Mouse (Mus musculus): ENCODE measurements at regions not wholly inside any gene's neighbourhood (a gene's known extent, or its start where the extent isn't known, plus 50 kb on each side); places are given as distances from the start of the nearest gene placed in this dataset.

- no peak for DNase-seq (ENCODE audit: low spot score in 2 of 2)
These were observed 323.5 kb downstream of the Ppp3ca start for GRCm38 (mm10) chr3:136993473-136993872.

GRCm38 (mm10) chr3:136994361-136995083 lies 324.6 kb downstream of the Ppp3ca start:
- peak in 1 of 2 experiments; percentile 60 for DNase-seq (ENCODE audit: low spot score in 2 of 2)

- DNase-seq (ENCODE audit: low spot score in 2 of 2): no peak
These were observed 325.8 kb downstream of the Ppp3ca start for GRCm38 (mm10) chr3:136995611-136996335.

GRCm38 (mm10) chr3:136996381-136996895 lies 326.5 kb downstream of the Ppp3ca start:
- peak in 1 of 2 experiments; percentile 43 for DNase-seq (ENCODE audit: low spot score in 2 of 2)

GRCm38 (mm10) chr3:137011551-137011950 lies 329.3 kb upstream of the Emcn start:
- no peak for DNase-seq (ENCODE audit: low spot score in 2 of 2)

- no peak for DNase-seq (ENCODE audit: low spot score in 2 of 2)
These were observed 326.2 kb upstream of the Emcn start for GRCm38 (mm10) chr3:137014686-137015085.

- DNase-seq (ENCODE audit: low spot score in 2 of 2): peak in 1 of 2 experiments; percentile 62
These were observed 325.7 kb upstream of the Emcn start for GRCm38 (mm10) chr3:137015199-137015598.

- DNase-seq (ENCODE audit: low spot score in 2 of 2): peak in 1 of 2 experiments; percentile 58
These were observed 320.8 kb upstream of the Emcn start for GRCm38 (mm10) chr3:137019971-137020634.

GRCm38 (mm10) chr3:137029546-137029945 lies 311.3 kb upstream of the Emcn start:
- no peak for DNase-seq (ENCODE audit: low spot score in 2 of 2)

- DNase-seq (ENCODE audit: low spot score in 2 of 2): no peak
These were observed 308.1 kb upstream of the Emcn start for GRCm38 (mm10) chr3:137032802-137033201.

GRCm38 (mm10) chr3:137039638-137040037 lies 301.2 kb upstream of the Emcn start:
- no peak for DNase-seq (ENCODE audit: low spot score in 2 of 2)

GRCm38 (mm10) chr3:137056544-137057224 lies 284.2 kb upstream of the Emcn start:
- no peak for DNase-seq (ENCODE audit: low spot score in 2 of 2)

- DNase-seq (ENCODE audit: low spot score in 2 of 2): peak; percentile 90 to 96
These were observed 283.5 kb upstream of the Emcn start for GRCm38 (mm10) chr3:137057225-137057910.

GRCm38 (mm10) chr3:137057911-137058260 lies 283.0 kb upstream of the Emcn start:
- no peak for DNase-seq (ENCODE audit: low spot score in 2 of 2)

GRCm38 (mm10) chr3:137062067-137062466 lies 278.8 kb upstream of the Emcn start:
- DNase-seq (ENCODE audit: low spot score in 2 of 2): no peak

GRCm38 (mm10) chr3:137067336-137067735 lies 273.5 kb upstream of the Emcn start:
- DNase-seq (ENCODE audit: low spot score in 2 of 2): no peak

GRCm38 (mm10) chr3:137069334-137069733 lies 271.5 kb upstream of the Emcn start:
- no peak for DNase-seq (ENCODE audit: low spot score in 2 of 2)

GRCm38 (mm10) chr3:137077718-137078599 lies 262.9 kb upstream of the Emcn start:
- no peak for DNase-seq (ENCODE audit: low spot score in 2 of 2)

GRCm38 (mm10) chr3:137078600-137078975 lies 262.3 kb upstream of the Emcn start:
- DNase-seq (ENCODE audit: low spot score in 2 of 2): no peak

- peak in 1 of 2 experiments; percentile 40 for DNase-seq (ENCODE audit: low spot score in 2 of 2)
These were observed 254.0 kb upstream of the Emcn start for GRCm38 (mm10) chr3:137086896-137087295.
